Mouse (Mus musculus) regulatory T cell (primary cell): ENCODE measurements around the gene Tbc1d13.

Experiments used
- in situ Hi-C: fragments of 300-600 bp; cut with MboI, MseI; formaldehyde crosslinking; loops from one replicate; pipeline ENCODE4 v1.15.1; 2025; ENCODE audit warnings: high pct_unique_total_duplicates

Tbc1d13 gene

DNA sequence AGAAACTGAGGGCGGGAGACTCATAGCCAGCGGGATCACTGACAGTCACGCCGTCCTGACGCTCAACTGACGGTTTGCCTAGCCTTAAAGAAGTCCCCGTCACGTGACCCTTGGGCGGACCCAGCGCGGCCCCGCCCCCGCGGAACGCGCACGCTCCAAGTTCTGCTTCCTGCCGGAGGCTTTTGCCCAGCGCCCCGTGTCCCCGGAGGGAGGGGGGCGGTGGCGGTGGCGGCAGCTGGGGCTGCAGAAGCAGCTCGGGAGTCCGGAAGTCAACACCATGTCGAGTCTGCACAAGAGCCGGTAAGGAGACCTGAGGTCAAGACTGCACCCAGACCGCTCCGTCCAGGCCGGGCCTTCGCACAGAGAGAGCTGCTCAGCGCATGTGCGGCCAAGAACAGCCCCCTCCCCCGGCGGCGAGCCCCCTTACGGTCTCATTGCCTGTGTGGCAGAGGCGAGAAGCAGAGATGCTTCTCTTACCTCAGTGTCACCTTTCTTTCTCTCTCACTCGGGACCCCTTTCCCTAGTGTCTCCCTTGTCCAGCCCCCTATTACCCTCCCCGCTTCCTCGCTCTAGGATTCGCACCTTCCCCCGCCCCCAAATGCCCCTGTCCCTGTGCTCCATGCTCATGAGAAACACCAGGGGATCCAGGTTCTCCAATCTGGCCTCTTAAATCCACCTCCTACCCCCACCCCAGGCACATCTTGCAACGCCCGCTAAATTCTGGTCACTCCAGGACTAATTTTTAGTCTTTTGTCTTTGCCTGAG lies at the start of gene Tbc1d13:
Tbc1d13 (plus strand) TSS at position 134 of the 765 bp plus-strand sequence.
- in situ Hi-C loops = no loop called here

DNA sequence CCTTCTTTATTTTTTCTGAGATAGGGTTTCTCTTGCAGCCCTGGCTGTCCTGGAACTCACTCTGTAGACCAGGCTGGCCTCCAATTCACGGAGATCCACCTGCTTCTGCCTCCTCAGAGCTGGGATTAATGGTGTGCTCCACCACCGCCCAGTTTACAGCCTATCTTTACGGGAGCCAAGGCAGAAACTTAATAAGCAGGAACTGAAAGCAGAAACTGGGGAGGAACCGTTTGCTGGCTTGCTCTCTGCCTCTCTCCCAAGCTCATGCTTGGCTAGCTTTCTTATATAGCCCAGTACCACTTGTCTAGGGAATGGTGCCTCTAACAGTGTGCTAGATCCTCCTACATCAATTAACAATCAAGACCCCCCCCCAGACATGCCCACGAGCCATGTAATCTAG lies 49.4 kb upstream of the Tbc1d13 start:
- in situ Hi-C loops = loop anchor here (5.0 to 25.0 kb wide), 2 partner anchors 37 to 1378 kb away; partner anchors contain the start of genes Ass1 and Wdr34

DNA sequence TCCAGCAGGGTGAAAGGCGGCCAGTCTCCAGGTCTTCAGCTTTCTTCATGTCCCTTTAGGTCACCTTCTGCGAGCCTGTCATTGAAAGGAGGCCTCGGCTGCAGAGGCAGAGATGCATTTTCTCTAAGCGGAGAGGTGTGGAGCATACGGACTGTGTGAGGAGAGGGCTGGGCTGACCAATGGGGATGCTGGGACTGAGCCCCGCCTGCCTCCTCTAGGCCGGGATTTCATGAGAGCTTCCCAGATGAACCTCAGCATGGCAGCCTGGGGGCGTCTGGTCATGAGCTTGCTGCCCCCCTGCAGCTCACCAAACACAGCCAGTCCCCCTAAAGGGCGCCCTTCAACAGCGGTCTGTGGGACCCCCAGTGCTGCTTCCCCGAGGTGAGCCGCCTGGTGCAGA lies 48.9 kb upstream of the Tbc1d13 start:
- in situ Hi-C loops = loop anchor here (5.0 to 25.0 kb wide), 2 partner anchors 37 to 1378 kb away; partner anchors contain the start of genes Ass1 and Wdr34

DNA sequence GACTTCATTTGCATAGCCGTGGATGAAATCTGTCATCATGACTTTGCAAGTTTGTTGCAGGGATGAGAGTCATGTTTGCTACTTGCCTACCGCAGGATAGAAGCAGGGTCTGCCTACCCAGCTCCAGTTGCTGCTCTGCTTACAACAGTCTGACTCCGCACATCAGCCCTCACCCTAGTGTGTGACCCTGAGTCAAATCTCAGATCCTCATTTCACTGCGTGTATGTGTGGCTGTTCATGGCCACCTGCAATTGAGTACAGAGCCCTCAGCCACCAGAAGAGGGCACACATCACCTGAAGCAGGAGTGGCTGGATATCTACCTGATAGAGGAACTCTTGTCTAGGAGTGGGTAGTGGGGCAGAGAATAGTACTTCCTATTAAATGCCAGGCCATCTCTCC lies 46.2 kb upstream of the Tbc1d13 start:
- in situ Hi-C loops = loop anchor here (25.0 kb wide), 1 partner anchor 1375 kb away; the partner anchor contains the start of gene Ass1

DNA sequence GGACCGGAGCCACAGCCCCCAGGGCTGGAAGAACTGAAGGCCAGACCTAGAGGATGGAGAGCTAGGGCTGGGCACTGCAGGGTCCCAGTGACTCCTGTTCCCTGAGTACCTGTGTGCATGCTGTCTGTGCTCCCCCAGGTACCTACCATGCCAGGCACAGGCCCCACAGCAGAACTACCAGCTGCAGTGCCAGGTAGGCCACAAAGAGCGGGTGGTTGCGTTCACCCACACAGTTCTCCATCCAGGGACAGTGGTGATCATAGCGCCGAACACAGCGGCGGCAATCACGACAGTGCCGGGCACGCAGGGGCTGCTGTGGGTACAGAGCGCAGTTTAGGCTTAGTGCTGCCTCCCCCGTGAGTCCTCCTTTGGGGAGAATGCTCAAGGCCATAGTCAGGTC lies 42.0 kb upstream of the Tbc1d13 start:
- in situ Hi-C loops = loop anchor here (25.0 kb wide), 1 partner anchor 1371 kb away; the partner anchor contains the start of gene Ass1

DNA sequence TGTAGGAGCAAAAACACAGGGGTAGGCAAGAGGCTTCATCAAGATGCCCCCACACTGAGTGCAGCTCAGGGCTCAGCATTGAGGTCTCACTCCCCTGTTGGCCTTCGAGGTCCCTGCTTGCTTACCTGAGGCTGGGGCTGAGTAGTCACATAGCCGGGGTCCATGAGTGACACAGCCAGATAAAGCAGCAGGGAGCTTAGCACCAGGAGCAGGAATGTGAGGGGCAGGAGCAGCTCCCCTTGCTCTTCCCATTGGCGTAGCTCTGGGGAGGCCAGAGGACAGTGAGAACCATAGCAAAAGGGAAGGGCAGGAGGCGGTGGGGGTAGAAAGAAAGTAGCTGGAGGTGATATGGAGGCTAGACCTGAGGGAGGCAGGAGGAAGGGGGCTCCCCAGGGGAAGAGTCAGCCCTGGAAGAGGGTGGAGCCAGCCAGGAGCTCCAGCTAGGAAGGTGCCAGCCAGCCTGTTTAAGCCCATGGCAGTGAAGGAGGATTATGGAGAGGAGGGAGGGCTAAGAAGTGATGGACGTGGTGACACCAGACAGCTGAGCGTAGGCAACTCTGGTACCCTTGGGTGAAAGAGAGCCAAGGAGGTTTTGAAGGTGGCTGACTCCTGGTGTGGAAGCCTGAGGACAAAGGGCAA lies 41.1 kb upstream of the Tbc1d13 start:
- in situ Hi-C loops = loop anchor here (25.0 kb wide), 1 partner anchor 1370 kb away; the partner anchor contains the start of gene Ass1

DNA sequence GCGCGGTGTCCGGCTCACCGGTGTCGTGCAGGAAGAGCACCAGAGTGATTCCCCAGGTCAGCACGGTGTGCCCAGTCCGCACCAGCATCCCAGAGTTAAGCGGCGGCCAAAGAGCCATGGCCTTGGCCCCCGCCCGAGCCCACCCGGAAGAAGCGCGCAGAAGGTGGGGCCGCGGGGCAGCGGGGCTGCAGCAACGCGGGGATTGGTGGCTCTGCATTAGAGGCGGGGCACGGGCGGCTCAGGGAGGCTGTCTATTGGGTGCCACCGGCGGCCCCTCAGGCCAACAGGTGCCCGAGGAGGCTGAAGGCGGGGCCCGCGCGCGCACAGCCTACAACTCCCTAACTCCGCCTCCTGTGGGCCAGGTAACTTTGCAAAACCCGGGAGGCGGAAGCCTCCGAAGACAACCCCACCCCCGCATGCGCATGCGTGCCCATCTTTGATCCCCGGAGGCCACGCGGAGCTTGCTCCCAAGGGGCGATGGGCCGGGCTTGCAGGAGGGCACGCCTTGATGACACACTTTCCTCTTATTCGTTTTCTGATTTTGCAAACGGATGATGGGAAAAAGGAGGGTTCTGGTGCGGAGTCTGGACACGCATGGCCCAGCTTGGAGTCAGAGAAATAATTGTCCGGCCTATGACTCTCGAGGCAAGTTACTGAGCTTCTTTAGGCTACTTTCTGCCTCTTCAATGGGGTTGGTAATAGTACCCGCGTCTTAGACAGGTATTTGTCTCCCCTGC lies 39.9 kb upstream of the Tbc1d13 start, which contains the start of gene Zdhhc12:
Zdhhc12 (minus strand) TSS at position 178 of the 737 bp plus-strand sequence.
- in situ Hi-C loops = loop anchor here (25.0 kb wide), 1 partner anchor 1369 kb away; the partner anchor contains the start of gene Ass1

DNA sequence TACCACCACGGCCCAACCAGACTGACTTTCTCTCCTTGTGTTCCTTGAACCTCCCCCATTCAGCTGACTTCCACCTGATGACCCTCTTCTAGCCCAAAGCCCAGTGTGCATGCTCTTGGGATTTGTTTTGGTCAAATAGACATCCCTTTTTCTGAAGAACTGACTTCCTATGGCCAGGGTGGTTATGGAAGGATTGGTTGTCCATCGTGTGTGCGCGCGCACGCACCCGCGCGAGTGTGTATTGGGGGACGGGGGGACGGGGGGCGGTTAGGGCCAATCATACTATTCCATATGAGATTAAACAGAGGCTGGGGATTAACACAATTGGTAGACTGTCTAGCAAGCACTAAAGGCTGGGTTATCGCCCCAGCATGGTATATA lies 39.3 kb upstream of the Tbc1d13 start:
- in situ Hi-C loops = loop anchor here (25.0 kb wide), 1 partner anchor 1368 kb away; the partner anchor contains the start of gene Ass1

DNA sequence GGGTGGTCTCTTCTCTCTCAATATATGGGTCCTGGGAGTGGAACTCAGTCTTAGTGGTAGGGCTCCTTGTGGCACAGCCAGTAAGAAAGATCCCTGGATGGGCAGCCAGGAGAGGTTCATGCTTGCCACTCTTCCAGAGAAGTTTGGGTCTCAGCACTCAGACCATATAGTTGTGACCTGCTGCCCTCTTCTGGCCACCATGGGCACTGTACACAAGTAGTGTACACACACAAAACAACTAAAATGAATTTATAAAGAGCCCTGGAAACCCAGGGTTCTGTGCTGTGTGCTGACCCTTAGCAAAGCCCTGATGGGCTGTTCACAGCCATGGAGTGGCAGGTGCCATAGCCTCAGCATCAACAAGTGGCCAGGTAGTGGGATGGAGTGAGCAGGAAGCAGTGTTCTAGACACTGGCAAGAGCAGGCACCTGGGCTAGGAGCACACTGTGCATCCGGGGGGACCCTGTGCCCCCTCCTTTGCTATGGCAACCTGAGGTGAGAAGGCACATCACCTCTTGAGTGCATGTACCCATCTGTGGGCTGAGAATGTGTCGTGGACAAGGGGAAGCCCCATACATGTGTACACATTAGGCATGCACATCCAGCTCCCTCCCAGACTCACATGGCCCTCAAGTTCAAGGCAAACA lies 37.5 kb upstream of the Tbc1d13 start:
- in situ Hi-C loops = loop anchor here (25.0 kb wide), 1 partner anchor 1366 kb away; the partner anchor contains the start of gene Ass1

DNA sequence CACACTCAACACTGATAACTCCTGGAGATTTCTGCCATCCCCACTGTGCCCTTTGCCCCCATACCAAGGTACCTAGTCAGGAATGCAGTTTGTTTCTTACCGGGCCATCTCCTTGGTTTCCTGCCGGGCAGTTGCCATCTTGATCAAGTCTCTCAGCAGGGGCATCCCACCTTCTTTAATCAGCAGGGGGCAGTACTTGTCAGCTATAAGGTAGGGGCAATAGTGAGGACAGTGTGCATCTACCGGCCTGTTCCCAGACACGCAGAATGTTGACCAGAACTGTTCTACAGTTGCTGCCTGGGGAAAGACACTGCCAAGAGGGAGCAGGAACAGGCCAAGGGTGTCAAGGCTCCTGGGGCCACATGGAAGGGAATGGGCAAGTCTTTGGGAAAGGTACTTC lies 33.3 kb upstream of the Tbc1d13 start:
- in situ Hi-C loops = loop anchor here (10.0 kb wide), 1 partner anchor 65 kb away; no protein-coding TSS in a partner anchor

DNA sequence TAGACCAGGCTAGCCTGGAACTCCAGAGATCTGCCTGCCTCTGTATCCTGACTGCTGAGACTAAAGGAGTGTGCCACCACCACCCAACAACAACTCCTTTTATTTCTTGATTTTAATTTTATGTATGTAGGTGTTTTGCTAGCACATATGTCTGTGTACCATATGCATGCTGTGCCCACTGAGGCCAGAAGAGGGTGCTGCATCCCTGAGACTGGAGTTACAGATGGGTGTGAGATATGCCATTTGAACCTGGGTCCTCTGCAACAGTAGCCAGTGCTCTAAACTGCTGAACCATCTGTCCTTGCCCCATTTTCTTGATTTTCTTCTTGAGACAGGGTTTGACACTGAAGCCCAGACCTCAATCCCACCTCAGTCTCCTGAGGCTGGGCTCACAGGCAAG lies 27.2 kb upstream of the Tbc1d13 start:
- in situ Hi-C loops = loop anchor here (10.0 kb wide), 1 partner anchor 58 kb away; no protein-coding TSS in a partner anchor

DNA sequence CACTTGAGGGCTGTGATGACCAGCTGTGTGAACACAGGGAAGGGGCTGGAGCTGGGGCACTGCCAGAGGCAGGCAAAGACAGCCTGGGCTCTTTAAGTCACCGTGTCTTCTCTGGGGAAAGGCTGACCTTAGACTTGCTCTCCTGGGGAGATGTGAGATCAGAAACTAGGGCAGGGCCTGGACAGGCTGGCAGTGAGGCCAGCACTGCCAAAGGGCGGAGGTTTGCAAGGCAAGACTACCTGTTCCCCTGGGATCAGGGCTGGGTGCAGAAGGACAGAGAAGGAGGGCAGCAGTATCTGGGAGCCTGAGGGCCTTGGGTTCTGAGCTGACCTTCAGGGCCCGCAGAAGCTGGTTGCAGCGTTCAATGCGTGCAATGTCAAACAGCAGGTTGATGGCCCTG lies 25.9 kb upstream of the Tbc1d13 start:
- in situ Hi-C loops = loop anchor here (10.0 kb wide), 1 partner anchor 57 kb away; no protein-coding TSS in a partner anchor

DNA sequence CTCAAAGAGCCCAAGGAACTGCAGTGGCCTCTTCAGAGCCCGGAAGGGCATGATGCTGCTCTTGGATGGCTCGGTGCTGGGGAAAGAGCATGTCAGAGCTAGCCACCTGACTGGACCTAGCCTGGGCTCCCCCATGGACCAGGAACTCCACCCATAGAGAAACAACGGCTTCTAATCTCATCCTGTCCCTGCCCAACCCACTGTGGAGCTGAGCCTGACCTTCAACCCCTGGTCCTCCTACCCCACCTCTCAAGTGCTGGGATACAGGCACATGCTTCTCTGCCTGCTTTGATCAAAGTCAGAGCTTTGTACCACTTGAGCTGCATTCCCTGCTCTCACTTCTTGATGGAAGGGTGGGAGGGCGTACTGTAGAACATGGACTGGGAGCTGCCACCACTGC lies 25.3 kb upstream of the Tbc1d13 start:
- in situ Hi-C loops = loop anchor here (10.0 kb wide), 1 partner anchor 57 kb away; no protein-coding TSS in a partner anchor

DNA sequence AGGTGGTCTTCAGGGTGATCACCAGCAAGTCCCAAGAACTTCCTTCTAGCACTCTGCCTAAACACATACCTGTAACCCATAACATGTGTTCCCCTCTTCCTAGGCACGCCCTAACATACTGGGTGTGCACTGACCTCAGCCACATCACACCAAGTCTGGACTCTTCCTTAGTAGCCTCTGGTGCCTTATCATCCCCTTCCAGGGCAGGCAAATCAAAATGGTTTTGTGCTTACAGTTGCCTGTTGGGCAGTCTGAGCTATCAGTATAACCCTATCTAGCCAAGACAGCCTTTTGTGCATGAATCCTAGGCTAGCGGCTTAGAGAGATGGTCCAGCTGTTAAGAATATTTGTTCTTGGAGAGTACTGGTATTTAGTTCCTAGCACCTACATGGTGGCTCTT lies 22.0 kb upstream of the Tbc1d13 start:
- in situ Hi-C loops = no loop called here

DNA sequence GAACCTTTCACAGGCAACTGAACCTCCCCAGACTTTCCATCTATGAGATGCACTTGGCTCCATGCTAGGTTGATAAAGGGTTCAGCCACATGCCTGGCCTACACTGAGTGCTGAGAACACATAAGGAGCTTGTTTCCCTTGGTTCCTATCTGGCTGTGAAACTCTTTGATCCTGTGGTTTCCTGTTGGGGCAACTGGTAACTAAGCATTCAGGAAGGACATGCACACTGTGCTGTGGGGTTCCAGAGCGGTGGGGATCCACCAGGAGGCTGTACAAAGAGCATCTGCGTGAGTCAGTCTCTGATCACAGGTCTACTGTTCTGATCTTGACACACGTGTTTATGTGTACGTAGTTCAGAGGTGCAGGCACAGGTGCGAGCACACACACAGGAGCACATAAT lies 21.0 kb upstream of the Tbc1d13 start:
- in situ Hi-C loops = no loop called here

DNA sequence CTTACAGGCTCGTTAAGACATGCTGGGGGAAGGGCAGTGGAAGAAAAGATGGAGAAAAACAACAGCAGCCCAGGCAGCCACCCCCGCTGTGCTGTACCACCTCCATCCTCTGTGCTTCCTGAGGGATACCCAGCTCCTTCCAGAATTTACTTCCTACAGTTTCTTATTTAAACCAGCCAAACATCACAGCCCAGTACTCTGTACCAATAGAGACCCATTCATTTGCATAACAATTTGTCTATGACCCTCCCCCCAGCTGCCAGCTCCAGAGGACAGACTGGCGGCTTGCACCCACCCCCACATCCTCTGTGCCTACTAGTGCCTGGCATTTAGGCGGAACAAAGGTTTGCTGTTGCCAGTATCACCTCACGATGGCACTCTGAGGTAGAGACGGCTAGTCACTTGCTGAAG lies 13.9 kb upstream of the Tbc1d13 start:
- in situ Hi-C loops = no loop called here

DNA sequence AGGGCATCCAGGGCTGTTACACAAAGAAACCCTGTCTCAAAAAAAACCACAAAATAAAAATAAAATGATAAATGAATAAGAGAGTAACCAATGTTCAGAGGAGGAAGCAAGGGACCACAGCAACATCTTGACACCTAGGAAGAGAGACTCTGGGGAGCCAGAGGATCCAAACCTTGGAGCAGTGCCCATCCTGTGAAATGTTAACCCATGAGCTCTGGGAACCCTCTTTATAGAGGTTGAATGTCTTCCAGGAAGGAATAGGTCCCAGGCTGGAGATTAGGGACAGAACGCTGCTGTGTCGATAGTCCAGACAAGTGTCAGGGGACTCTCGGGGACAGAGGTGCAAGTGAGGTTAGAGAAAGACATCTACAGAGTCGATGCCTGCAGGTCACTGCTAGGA lies 13.3 kb upstream of the Tbc1d13 start:
- in situ Hi-C loops = no loop called here

DNA sequence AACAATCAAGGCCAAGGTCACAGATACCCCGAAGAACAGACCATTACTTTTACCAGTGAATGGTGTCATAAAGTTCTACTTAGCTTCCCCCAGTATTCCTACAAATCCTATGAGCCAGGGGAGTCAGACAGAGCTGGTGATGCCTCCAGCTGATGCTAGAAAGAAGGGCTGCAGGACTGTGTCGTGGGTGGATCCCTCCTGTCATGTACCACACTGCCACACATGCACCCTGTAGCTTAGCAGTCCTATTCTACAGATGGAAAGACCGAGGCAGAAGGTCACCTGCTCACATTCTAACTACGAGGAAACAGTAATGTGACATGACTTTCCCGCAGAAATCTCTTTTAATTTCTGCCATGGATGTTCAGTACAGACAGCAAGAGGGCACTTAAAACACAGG lies 10.8 kb upstream of the Tbc1d13 start:
- in situ Hi-C loops = no loop called here

DNA sequence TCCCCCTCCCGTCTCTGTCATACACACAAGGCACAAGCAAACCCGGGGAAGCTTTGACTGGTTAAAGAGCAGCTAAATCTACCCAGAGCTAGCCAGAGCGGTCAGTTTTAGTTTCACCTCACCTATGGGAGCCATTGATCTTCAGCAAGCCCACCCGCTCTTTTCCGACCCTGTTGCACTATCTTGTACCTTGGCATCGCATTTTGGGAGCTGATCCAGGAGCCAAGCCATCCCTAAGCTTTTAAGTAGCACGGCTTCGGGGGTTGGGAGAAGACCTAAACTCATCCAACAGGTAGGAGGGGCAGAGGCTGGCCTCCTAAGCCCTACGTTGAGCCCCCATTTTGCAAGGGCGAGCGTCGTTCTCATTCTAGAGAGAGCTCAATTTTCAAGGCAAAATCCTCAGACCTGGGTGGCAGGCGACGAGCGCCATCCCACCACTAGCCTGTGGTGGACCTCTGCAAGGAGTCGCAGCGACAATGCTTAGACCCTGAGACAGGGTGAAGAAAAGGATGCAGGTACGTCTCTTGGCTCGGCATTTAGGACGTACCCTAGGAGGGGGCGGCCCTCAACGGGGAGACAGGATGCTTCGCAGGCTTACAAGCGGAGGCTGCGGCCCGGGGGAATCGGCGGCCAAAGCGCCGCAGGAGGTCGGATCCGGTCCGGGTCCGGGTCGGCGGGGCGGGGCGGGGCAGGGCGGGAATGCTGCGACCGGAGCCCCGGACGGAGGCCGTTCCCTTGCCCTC lies 9.6 kb upstream of the Tbc1d13 start:
- in situ Hi-C loops = no loop called here
